Mouse (Mus musculus) spleen, adult 2 months (tissue): ENCODE data around the gene Tspan1.

Source experiments
- CTCF ChIP-seq: fragments of 200-500 bp; IDR thresholded peaks from 2 replicates; pipeline ENCODE4 v1.5.1; 2011; ENCODE audit warnings: mild to moderate bottlenecking, inconsistent platforms; ENCODE audit not compliant: insufficient read depth, insufficient read length, insufficient replicate concordance; ENCODE audit errors: extremely low read depth
- POLR2A ChIP-seq: fragments of 200-500 bp; IDR thresholded peaks from 2 replicates; pipeline ENCODE4 v1.6.1; 2011; ENCODE audit warnings: low read depth, low read length, inconsistent platforms

- TF ChIP-seq CTCF (no peak), POLR2A (no peak)
These were observed 26.4 kb downstream of the Tspan1 start for GRCm38 (mm10) chr4:116140801-116141574.
